Mouse (Mus musculus) gastrocnemius, postnatal 36 days (tissue): ENCODE measurements around the gene Foxf1. TPM values are rescaled to one million over a fixed set of nuclear protein-coding genes. Genes with fewer than 3 reads are reported as not detected.

Experiments
- DNase-seq, 2 experiments: peaks; one replicate each; pipeline ENCODE4 v3.0.0; 2022
- intact Hi-C: fragments of 180-260 bp; cut with DNase I; formaldehyde crosslinking; loops from one replicate; pipeline ENCODE4 v1.15.1; 2025
- microRNA-seq, 2 experiments: library from miRNA; unstranded; fragments of <30 nt; microRNA quantifications; one replicate each; pipeline ENCODE4 v1.2.0; 2021
- total RNA-seq, 2 experiments: library from RNA; stranded (reverse); gene quantifications; 2 replicates each; pipeline ENCODE4 v1.2.3; 2021

Foxf1 gene
- total RNA-seq, 2 experiments from 2014 or later, result not detected

DNA sequence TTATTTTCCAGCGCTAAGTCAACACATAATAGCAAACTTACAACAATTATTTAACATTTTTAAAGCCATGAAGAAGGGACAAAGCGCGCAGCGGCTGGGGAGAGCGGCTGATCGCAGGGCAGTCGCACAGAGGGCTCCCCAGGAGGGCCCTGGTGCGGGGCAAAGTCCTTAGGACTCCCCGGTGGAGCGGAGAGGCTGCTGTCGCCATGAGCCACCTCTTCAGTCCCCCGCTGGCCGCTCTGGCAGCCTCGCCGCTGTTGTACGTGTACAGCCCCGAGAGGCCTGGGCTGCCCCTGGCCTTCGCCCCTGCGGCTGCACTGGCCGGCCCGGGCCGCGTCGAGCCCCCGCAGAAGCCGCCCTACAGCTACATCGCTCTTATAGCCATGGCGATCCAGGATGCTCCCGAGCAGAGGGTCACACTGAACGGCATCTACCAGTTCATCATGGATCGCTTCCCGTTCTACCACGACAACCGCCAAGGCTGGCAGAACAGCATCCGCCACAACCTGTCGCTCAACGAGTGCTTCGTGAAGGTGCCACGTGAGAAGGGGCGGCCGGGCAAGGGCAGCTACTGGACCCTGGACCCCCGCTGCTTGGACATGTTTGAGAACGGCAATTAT is 43.7 kb downstream of the Foxf1 start, which contains the start of gene Foxl1:
Gene Foxl1, plus strand, starts transcription at position 185 of the 620 bp plus-strand sequence.
- intact Hi-C loops, result no loop called here
- no peak for DNase-seq

DNA sequence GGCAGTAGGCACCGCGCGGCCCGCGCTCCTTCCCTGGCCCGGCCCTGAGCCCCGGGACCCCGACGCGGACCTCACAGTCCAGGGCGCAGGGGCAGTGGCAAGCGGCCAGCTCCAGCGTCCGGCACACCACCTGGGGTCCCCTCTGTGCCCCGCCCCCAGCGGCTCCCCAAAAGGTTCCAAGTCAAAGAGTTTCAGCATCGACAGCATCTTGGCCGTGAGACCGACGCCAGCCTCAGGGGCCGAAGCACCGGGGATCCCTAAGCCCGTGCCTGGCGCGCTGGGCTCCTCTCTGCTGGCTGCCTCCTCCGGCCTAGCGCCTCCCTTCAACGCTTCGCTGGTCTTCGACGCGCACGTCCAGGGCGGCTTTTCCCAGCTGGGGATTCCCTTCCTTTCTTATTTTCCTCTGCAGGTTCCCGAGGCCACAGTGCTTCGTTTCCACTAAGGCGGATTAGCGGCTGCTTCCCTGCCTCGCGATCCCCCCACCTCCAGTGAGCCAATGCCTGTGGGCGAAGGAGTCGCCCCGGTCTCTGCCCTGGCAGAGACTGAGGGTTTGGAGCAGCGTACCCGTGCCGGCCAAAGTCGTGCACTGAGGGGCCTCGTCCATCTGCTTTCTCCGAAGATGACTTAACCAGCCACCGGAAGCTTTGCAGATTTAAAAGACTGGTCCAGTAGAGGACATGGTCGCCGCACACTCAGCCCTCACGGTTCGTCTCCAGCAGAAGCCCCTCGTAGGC is 44.5 kb downstream of the Foxf1 start:
- intact Hi-C loops, result no loop called here
- no peak for DNase-seq

DNA sequence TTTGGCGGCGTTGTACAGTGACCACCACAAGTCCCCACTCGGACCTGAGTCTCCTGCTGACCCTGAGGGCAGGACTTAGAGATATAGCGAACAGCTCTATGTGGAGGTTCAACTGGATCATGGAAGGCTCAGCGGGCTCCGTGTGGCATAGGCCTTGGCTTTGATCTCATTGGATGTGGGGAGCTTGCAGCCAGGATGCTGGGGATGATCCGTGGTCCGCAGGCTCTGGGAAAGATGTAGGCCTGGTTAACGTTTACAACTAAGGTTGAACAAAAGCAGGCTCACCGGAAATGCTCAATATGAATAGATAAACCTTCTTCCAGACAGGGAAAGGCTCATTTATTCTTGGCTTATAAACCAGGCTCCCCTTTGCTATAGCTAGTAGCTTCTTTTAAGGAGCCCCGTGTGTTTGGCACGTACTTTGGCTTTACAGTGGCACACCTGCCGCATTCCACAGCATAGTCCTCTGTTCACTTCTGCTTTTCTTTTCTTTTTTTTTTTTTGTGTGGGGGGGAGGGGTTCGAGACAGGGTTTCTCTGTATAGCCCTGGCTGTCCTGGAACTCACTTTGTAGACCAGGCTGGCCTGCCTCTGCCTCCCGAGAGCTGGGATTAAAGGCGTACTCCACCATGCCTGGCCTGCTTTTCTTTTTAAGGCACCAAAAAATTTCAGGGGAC is 45.2 kb downstream of the Foxf1 start:
- no peak for DNase-seq
- intact Hi-C loops, result no loop called here

DNA sequence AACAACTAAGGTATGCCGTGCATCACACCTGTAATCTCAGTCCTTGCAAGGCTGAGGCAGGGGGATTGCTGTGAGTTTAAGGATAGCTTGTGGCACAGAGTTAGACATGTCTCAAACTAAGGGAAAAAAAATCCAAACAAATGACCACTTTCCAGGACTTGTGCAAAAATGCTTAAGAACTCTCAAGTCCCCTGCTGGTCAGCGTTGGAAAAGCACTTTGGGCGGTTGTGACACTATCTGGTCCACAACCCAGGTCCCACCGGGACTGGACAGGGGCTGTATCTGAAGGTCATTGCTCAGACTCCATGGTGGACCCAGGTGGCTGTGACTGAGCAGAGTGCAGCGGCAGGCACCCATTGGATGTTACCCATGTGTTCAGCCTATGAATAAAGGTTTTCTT is 46.3 kb downstream of the Foxf1 start:
- no peak for DNase-seq
- intact Hi-C loops, result no loop called here

DNA sequence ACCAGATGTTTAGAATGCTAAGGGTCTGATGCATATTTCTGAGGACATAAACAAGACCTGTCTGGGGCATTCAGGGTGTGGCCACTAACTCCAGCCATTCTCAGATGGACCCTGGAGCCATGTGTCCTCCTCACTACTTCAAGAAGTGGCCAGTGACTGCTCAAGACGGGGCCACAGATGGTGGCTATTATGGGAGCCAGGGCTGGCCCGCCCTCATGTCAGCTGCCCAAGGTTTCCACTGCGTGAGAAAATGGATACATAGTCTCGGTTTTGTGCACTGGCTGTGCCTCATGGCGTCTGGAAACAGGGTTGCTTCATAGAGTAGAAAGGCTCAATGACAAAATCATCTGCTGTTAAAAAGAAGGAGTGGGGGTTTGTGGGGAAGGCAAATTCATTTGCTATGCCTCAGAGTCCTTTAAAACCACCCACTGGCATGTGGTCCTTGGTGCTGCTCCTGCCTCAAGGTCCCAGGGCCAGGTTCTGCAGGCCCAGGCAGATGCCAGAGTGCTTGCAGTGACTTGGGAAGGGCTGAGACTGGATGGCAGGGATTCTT is 48.9 kb downstream of the Foxf1 start:
- DNase-seq, result no peak
- intact Hi-C loops, result no loop called here

DNA sequence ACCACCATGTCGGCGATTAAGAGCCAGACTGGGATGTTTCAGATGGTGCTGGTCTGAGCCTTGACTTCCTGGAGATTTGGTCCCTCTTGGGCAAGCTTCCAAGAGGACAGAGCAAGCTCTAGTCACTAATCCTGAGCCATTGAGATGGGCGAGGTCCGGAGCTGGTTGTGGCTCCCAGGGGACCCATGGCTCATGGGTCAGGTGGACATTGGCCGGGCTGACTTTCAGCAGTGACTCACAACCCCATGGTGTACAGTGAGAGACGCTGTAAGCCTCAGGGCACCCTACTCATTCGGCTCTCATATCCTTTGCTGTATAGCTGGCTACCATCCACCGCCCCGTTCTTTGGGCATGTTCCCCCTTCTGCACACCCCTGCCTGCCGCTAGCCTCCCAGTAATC is 49.9 kb downstream of the Foxf1 start:
- DNase-seq, result no peak
- intact Hi-C loops, result no loop called here

DNA sequence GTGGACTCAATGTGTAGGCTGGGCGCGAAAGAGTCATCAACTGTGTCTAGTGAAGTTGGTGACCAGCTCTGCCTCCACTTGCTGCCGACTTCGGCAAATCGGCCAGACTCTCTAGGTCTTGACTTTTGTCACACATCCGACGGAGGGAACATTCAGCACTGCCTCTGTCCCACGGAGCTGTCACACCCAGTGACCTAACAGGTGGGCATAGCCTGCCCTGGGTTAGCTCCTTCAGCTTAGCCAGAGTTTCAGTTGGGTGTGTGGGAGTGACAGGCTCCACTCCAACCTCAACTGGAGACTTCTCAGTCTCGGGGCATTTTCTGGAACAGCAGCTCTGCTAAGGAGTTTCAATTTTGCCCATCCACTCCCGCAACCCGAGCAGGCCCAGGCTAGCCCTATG is 50.3 kb downstream of the Foxf1 start:
- intact Hi-C loops, result no loop called here
- no peak for DNase-seq

DNA sequence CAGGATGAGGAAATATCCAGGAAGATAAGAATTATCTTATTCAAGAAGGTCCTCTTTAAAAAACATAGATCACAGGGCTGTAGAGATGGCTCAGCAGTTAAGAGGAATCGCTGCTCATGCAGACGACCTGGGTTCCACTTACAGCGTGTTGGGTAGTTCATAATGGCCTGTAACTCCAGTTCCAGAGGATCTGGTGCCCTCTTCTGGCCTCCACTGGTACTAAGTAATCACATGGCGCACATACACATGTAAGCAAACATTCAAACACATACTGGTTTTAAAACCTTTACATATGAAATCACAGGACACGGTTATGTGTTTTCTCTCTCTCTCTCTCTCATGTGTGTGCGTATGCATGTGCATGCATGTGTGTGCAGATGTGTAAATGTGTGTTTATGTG is 52.7 kb downstream of the Foxf1 start:
- intact Hi-C loops, result no loop called here

More for the DNA sequence above, 52.7 kb downstream of the Foxf1 start:
- no peak for DNase-seq

Small RNA genes within 50 kb of the gene (microRNA-seq; reads per million reads assigned to microRNA genes)
- 0 reads per million in 2 experiments for gene Gm27530

Other genes with a start within 250 kb of the Foxf1 start
- gene Mthfsd, start 24.0 kb downstream of the Foxf1 start, total RNA-seq, result 10 to 100 TPM; 11.1 to 13.9 TPM
- under 1 TPM; 0.18 to 0.27 TPM for gene Foxc2, start 31.8 kb downstream of the Foxf1 start, total RNA-seq
- gene Foxl1, start 43.6 kb downstream of the Foxf1 start, total RNA-seq, result not detected